Mouse (Mus musculus) hindbrain, embryonic 10.5 days (tissue): ENCODE measurements at regions not wholly inside any gene's neighbourhood (a gene's known extent, or its start where the extent isn't known, plus 50 kb on each side); places are given as distances from the start of the nearest gene placed in this dataset.

Experiments used
- DNase-seq: peaks from one replicate; pipeline ENCODE4 v3.0.0-alpha.2; 2017; ENCODE audit warnings: low spot score
- H3K27ac ChIP-seq: fragments of 300-500 bp; sonication (generic); 2 replicates; pipeline ENCODE4 v1.5.1; 2016; ENCODE audit warnings: mild to moderate bottlenecking, moderate library complexity
- H3K27me3 ChIP-seq: fragments of 300-500 bp; sonication (generic); 2 replicates; pipeline ENCODE4 v1.6.1; 2016; ENCODE audit warnings: mild to moderate bottlenecking; ENCODE audit not compliant: poor library complexity, insufficient read depth, severe bottlenecking
- H3K36me3 ChIP-seq: fragments of 300-500 bp; sonication (generic); 2 replicates; pipeline ENCODE4 v1.6.1; 2016; ENCODE audit warnings: mild to moderate bottlenecking, moderate library complexity
- H3K4me1 ChIP-seq: fragments of 300-500 bp; sonication (generic); replicated peaks from 2 replicates; pipeline ENCODE4 v1.6.1; 2016; ENCODE audit warnings: mild to moderate bottlenecking
- H3K4me3 ChIP-seq: fragments of 300-500 bp; sonication (generic); 2 replicates; pipeline ENCODE4 v1.5.1; 2016; ENCODE audit warnings: mild to moderate bottlenecking, moderate library complexity
- H3K9me3 ChIP-seq: fragments of 300-500 bp; sonication (generic); 2 replicates; pipeline ENCODE4 v1.6.1; 2016; ENCODE audit warnings: mild to moderate bottlenecking, moderate library complexity
- WGBS: fragments of 180-500 bp; shearing (Covaris S2); methylation state at CpG from one replicate; pipeline ENCODE4 v1.1.7; 2016; 5-methylcytosine and 5-hydroxymethylcytosine counted together

GRCm38 (mm10) chr14:71500851-71501250, 901.2 kb upstream of the Fam160b2 start:
- no peaks in the 10 kb centered on the region for H3K36me3 ChIP-seq
- no peak for DNase-seq
- 62% methylated on average over 1 of the region's 1 CpGs for WGBS

DNA sequence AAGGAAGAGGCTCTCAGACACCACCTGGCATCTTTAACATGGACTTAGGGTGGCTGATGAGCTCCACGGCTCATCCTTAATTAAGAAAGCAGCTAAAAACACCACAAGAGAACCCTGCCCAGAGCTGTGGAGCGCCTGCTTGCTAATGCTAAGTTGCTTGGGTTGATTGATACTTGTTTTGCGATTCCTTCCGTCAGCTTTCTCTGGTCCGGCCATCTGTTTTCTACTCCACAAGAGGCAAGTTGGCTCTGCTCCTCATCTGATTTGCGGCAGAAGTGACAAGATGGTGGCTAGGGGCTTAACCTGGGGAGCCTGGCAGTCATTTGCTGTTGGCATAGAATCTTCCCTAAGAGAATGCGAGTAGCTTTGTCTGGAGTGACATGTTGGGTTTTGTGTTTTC, 891.6 kb upstream of the Fam160b2 start:
- Histone ChIP-seq H3K27ac (no peak overlapping the region), H3K9me3 (no peaks in the 10 kb centered on the region), H3K4me1 (no peaks in the 10 kb centered on the region), H3K4me3 (no peak overlapping the region), H3K27me3 (no peaks in the 10 kb centered on the region), H3K36me3 (no peaks in the 10 kb centered on the region)
- 87% methylated on average over 7 of the region's 7 CpGs for WGBS
- DNase-seq, result no peak

More at GRCm38 (mm10) chr14:71500851-71501250, 901.2 kb upstream of the Fam160b2 start:
- H3K27me3 ChIP-seq, result no peaks in the 10 kb centered on the region
- H3K27ac ChIP-seq, result no peak overlapping the region
- no peak overlapping the region for H3K4me3 ChIP-seq
- no peaks in the 10 kb centered on the region for H3K4me1 ChIP-seq
- no peaks in the 10 kb centered on the region for H3K9me3 ChIP-seq

DNA sequence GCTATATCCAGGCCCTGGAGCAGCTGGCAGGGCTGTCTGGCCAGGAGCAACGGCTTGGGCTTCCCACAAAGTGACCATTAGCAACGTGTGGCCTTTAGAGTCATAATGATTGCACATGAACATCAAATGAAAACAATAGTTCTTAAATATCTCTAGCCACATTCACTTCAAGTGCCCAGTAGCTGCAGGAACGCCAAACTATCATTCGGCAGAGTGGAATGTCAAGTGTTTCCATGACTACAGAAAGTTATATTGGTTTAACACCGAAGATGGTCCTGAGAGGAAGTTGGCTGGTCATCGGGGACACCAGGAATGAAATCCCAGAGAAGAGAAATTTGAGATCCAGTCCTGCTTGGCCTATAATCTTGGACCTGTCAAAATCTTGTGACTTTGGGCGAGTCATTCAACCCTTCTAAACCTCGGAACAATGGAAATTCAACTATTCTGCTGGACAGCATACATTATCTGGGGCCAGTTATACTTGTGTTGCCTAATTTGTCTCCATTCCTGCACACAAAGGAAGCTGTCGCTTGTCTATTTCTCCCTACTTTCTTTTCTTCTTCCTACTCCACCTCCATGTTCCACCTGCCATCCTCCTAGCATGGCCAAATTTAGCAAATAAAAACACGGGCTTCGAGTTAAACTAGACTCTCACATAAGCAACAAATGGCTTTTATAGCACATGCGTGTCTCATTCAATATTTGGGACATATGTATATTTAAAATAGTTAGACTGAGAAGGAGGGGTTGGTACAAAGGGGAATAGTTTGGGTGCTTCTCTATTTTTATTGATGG, 886.7 kb upstream of the Fam160b2 start:
- WGBS, result 87% methylated on average over 12 of the region's 12 CpGs

DNA sequence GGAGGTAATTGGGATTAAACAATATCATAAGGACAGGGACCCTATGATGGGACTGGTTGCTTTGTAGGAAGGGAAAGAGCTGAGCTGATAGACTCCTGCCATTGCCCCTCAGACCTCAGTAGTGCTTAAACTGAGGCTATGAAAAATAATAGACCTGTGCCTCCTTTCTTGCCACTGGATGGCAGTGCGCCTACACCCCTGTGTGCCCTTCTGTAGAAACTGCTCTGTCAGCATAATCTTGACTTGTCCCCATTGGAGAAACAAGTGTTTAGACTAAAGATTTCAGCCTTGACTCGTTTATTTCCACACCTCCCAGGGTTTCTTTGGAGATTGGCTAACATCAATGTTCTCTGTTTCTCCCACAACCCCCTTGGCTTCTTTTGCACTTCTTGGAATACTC, 876.0 kb upstream of the Fam160b2 start:
- Histone ChIP-seq H3K27ac (no peak overlapping the region), H3K27me3 (no peaks in the 10 kb centered on the region), H3K9me3 (no peaks in the 10 kb centered on the region), H3K4me3 (no peak overlapping the region), H3K4me1 (no peaks in the 10 kb centered on the region), H3K36me3 (no peaks in the 10 kb centered on the region)
- WGBS, result 59% methylated on average over 2 of the region's 2 CpGs
- DNase-seq, result no peak

More for the DNA sequence above, 886.7 kb upstream of the Fam160b2 start:
- Histone ChIP-seq H3K4me1 (no peaks in the 10 kb centered on the region), H3K27me3 (no peaks in the 10 kb centered on the region), H3K4me3 (no peak overlapping the region), H3K9me3 (no peaks in the 10 kb centered on the region), H3K36me3 (no peaks in the 10 kb centered on the region), H3K27ac (no peak overlapping the region)
- DNase-seq, result no peak

DNA sequence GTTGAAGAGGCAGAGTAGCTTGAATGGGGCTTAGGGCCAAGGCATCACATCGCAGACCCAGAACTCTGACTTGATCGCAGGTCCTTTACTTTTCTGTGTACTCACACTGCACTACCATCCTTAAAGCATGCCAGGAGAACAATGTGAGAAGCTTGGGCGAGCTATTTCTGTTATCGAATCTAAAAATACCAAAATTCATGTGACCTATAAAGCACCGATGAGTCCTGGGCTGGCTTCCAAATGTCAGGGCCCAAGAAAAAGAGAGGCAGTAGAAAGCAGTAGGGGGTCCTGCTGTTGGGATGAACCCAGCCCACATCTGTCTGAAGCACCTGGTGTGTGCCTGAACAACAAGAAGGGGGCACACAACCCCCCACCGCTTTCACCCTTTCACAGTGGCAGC, 874.3 kb upstream of the Fam160b2 start:
- Histone ChIP-seq H3K9me3 (no peaks in the 10 kb centered on the region), H3K27me3 (no peaks in the 10 kb centered on the region), H3K36me3 (no peaks in the 10 kb centered on the region), H3K4me3 (no peak overlapping the region), H3K27ac (no peak overlapping the region), H3K4me1 (no peaks in the 10 kb centered on the region)
- 86% methylated on average over 6 of the region's 6 CpGs for whole genome bisulfite sequencing
- DNase-seq, result no peak

- no peaks in the 10 kb centered on the region for H3K27me3 ChIP-seq
- no peak overlapping the region for H3K4me3 ChIP-seq
- no peak overlapping the region for H3K27ac ChIP-seq
- no peak for DNase-seq
- 59% methylated on average over 2 of the region's 2 CpGs for WGBS
- H3K36me3 ChIP-seq, result no peaks in the 10 kb centered on the region
- H3K4me1 ChIP-seq, result no peaks in the 10 kb centered on the region
- H3K9me3 ChIP-seq, result no peaks in the 10 kb centered on the region
Measured at GRCm38 (mm10) chr14:71432364-71432763, 832.7 kb upstream of the Fam160b2 start.
